Mouse (Mus musculus) activated CD4-positive, CD25-positive, alpha-beta regulatory T cell, adult 9 weeks (primary cell): ENCODE measurements around the gene Gm21897. TPM values are rescaled to one million over a fixed set of nuclear protein-coding genes. Genes with fewer than 3 reads are reported as not detected.

Experiments used
- polyA plus RNA-seq: library from polyadenylated mRNA; unstranded; fragments of 100-300 nt; shearing (Covaris generic); gene quantifications from one replicate; pipeline ENCODE4 v1.2.1, GENCODE M21; 2017

The Gm21897 gene
- not detected for polyA plus RNA-seq

GRCm38 (mm10) chr16:15317158-15317557 is at the start of gene Gm21897:
Gene Gm21897 (plus strand): TSS chr16:15317458.

